Comparison of ENCODE assay signal across 7 mouse cellular contexts in the genomic region with DNA sequence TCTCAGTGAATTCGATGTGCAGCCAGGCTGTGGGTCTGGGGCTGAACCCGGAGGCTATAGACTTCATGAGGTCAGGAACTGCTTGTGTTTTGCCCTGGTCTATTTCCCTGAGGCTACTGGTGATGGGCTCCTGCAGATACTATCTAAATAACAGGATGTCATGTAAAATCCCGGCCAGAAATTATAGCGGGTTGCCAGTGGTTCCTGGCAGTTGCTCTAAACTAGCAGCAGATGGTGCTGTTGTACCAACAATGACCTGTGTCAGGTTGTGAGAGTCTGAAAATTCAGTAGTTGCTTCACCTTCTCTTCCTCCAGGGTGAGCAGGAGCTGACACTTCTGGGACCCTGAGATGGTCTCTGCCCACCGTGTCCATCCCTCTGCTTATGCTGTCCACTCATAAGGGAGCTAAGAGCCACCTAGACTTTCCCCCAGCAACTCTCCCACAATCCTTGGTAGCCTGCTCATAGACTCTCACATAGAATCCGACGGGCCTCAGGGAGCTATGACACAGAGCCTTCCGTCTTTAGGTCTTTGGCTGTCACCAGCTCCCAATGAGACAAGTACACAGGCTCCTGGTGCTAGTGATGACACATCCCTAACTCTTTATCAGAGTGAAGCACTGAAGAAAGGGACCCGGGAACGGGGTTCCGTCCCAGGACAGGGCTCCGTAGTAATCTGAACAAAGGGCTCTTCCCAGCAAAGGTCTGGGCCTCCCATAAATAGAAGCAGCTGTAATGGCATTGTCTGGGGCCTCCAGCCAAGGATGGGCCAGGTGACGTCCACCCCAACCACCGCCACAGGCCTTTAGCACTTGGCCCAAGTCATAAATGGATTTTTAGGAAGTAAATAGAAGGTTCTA.
DNase-seq lines count a peak whose midpoint lies in the region; ATAC-seq lines count a peak whose summit lies in the region.

No protein-coding gene starts in this region.

- H3K36me3 ChIP-seq in forebrain, embryonic 16.5 days (ENCODE audit: control insufficient read depth, insufficient read depth): no peaks in the 10 kb centered on the region
- H3K36me3 ChIP-seq in hindbrain, embryonic 10.5 days: no peaks in the 10 kb centered on the region

- no peak overlapping the region for H3K4me2 ChIP-seq in forebrain, embryonic 16.5 days (ENCODE audit: low read length)

- H3K4me1 ChIP-seq in forebrain, embryonic 16.5 days (replicated peaks; ENCODE audit: control insufficient read depth, insufficient read depth, low read length): peaks cover 4% of the 10 kb centered on the region; the same call in 1 of the 2 replicates
- peaks cover 12% of the 10 kb centered on the region; the same call in 1 of the 2 replicates for H3K4me1 ChIP-seq in hindbrain, embryonic 10.5 days (replicated peaks)

- WGBS in forebrain, embryonic 16.5 days: 66% methylated on average over 14 of the region's 14 CpGs
- 71% methylated on average over 14 of the region's 14 CpGs for WGBS in hindbrain, embryonic 10.5 days

- no peak overlapping the region for H3K4me3 ChIP-seq in forebrain, embryonic 16.5 days (replicated peaks; ENCODE audit: low read length)
- no peak overlapping the region for H3K4me3 ChIP-seq in hindbrain, embryonic 10.5 days

- DNase-seq in T-cell, adult 2 months (ENCODE audit: low spot score): peak; percentile 55
- DNase-seq in cerebellum, adult 11 months: peak; percentile 79
- DNase-seq in hindbrain, embryonic 10.5 days (ENCODE audit: low spot score): peak; percentile 46
- DNase-seq in layer of hippocampus, adult 18-20 months (ENCODE audit: low spot score in 2 of 2): peak; percentile 55 to 78
- peak; percentile 77 for DNase-seq in lung, postnatal 10 days
- peak; percentile 60 for DNase-seq in retina, postnatal 7 days (ENCODE audit: low read depth, low spot score)

- no peak overlapping the region for H3K27ac ChIP-seq in forebrain, embryonic 16.5 days (ENCODE audit: low read length)
- H3K27ac ChIP-seq in hindbrain, embryonic 10.5 days: peak overlapping the region; percentile 43

- H3K27me3 ChIP-seq in forebrain, embryonic 16.5 days (replicated peaks; ENCODE audit: control insufficient read depth, insufficient read depth, low read length): no peaks in the 10 kb centered on the region
- H3K27me3 ChIP-seq in hindbrain, embryonic 10.5 days (ENCODE audit: insufficient read depth, poor library complexity, severe bottlenecking): no peaks in the 10 kb centered on the region

- no peak overlapping the region for H3K9ac ChIP-seq in forebrain, embryonic 16.5 days (replicated peaks; ENCODE audit: low read depth, low read length)

- no peaks in the 10 kb centered on the region for H3K9me3 ChIP-seq in forebrain, embryonic 16.5 days (ENCODE audit: control insufficient read depth, low read length)
- no peaks in the 10 kb centered on the region for H3K9me3 ChIP-seq in hindbrain, embryonic 10.5 days

- ATAC-seq in forebrain, embryonic 16.5 days: peak; percentile 78
